Comparison of ENCODE assay signal across 8 mouse cellular contexts in the genomic region with DNA sequence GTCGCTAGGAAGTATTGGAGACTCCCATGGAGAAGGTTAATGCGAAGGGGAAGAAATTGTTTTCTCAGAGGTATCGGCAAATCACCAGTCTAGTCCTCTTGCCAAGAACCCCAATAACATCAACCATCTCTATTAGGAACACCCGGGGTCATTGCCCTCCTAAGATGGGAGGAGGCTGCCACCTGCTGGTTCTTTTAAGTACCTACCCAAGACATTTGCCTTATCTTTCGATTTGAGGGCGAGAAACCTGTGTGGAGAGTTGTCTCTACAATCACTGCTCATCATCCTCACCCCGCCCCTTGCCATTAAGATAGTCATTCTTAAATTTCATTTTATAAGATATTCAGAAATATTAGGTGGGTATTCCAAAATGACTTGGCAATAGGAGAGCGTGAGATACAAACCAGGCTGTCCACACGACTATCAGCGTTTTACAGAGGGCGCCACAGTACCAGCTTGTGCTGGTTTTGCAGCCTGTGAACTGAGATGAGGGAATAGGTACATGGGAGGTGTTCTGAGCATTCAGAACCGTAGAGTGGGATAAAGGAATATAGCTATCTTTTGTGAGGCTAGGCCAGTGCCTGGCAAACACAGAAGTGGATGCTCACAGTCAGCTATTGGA.
DNase-seq lines count a peak whose midpoint lies in the region; ATAC-seq lines count a peak whose summit lies in the region.

No protein-coding gene starts in this region.

- H3K9me3 ChIP-seq in heart, embryonic 11.5 days (replicated peaks; ENCODE audit: control insufficient read depth, low read length) = no peaks in the 10 kb centered on the region
- H3K9me3 ChIP-seq in kidney, embryonic 14.5 days (ENCODE audit: control insufficient read depth, low read length) = no peaks in the 10 kb centered on the region
- H3K9me3 ChIP-seq in limb, embryonic 12.5 days = no peaks in the 10 kb centered on the region

- WGBS in heart, embryonic 11.5 days (ENCODE audit: insufficient replicate concordance) = 36% methylated on average over 12 of the region's 12 CpGs
- WGBS in kidney, embryonic 14.5 days = 38% methylated on average over 12 of the region's 12 CpGs
- WGBS in limb, embryonic 12.5 days = 38% methylated on average over 12 of the region's 12 CpGs

- no peak overlapping the region for H3K27ac ChIP-seq in heart, embryonic 11.5 days (ENCODE audit: low read depth, low read length)
- no peak overlapping the region for H3K27ac ChIP-seq in kidney, embryonic 14.5 days (ENCODE audit: low read depth, low read length)
- H3K27ac ChIP-seq in limb, embryonic 12.5 days = no peak overlapping the region

- peak overlapping the region; percentile 37 for H3K4me2 ChIP-seq in heart, embryonic 11.5 days
- H3K4me2 ChIP-seq in kidney, embryonic 14.5 days (replicated peaks; ENCODE audit: low read depth, low read length) = 0 out of 2 replicates have a peak overlapping the region, but pooled peaks have one; percentile 8
- no peak overlapping the region; the same call in 1 of the 2 replicates for H3K4me2 ChIP-seq in limb, embryonic 12.5 days

- peak; percentile 15 for DNase-seq in 3134 (ENCODE audit: extremely low read depth, insufficient read length, low spot score)
- peak; percentile 46 to 54 for DNase-seq in adrenal gland, adult 18-20 months (ENCODE audit: low spot score in 2 of 2)
- peak; percentile 43 for DNase-seq in embryo, embryonic 11.5 days (ENCODE audit: low read depth, low spot score)
- peak; percentile 54 to 67 for DNase-seq in natural killer cell, adult 2 months (ENCODE audit: low spot score in 2 of 2)
- peak; percentile 87 for DNase-seq in splenic B cell, adult 2 months (ENCODE audit: low read depth, low spot score)

- H3K4me1 ChIP-seq in heart, embryonic 11.5 days (ENCODE audit: control insufficient read depth, insufficient read depth, low read length) = no peaks in the 10 kb centered on the region
- no peaks in the 10 kb centered on the region for H3K4me1 ChIP-seq in kidney, embryonic 14.5 days (ENCODE audit: control insufficient read depth, insufficient read depth, low read length)
- no peaks in the 10 kb centered on the region for H3K4me1 ChIP-seq in limb, embryonic 12.5 days (replicated peaks)

- H3K27me3 ChIP-seq in heart, embryonic 11.5 days (ENCODE audit: control insufficient read depth, insufficient read depth, low read length) = peaks cover 12% of the 10 kb centered on the region
- H3K27me3 ChIP-seq in kidney, embryonic 14.5 days (ENCODE audit: control insufficient read depth, insufficient read depth, low read length) = no peaks in the 10 kb centered on the region; the same call in 1 of the 2 replicates
- H3K27me3 ChIP-seq in limb, embryonic 12.5 days = no peaks in the 10 kb centered on the region
- H3K27me3 ChIP-seq in splenic B cell, adult 2 months (ENCODE audit: control insufficient read depth, insufficient read depth, low read length, poor library complexity, severe bottlenecking) = no peaks in the 10 kb centered on the region

- no peak overlapping the region for H3K4me3 ChIP-seq in heart, embryonic 11.5 days (ENCODE audit: low read depth, low read length)
- H3K4me3 ChIP-seq in kidney, embryonic 14.5 days (ENCODE audit: low read length) = no peak overlapping the region
- H3K4me3 ChIP-seq in limb, embryonic 12.5 days (replicated peaks) = no peak overlapping the region

- no peak overlapping the region for H3K9ac ChIP-seq in heart, embryonic 11.5 days (ENCODE audit: low read depth, low read length)
- no peak overlapping the region for H3K9ac ChIP-seq in kidney, embryonic 14.5 days (ENCODE audit: low read depth, low read length)
- H3K9ac ChIP-seq in limb, embryonic 12.5 days (replicated peaks) = no peak overlapping the region

- H3K36me3 ChIP-seq in heart, embryonic 11.5 days (ENCODE audit: control insufficient read depth, insufficient read depth, low read length) = no peaks in the 10 kb centered on the region
- no peaks in the 10 kb centered on the region for H3K36me3 ChIP-seq in kidney, embryonic 14.5 days (ENCODE audit: control insufficient read depth, insufficient read depth, low read length)
- no peaks in the 10 kb centered on the region for H3K36me3 ChIP-seq in limb, embryonic 12.5 days
- no peaks in the 10 kb centered on the region for H3K36me3 ChIP-seq in splenic B cell, adult 2 months (ENCODE audit: control insufficient read depth, insufficient read depth, low read length, poor library complexity, severe bottlenecking)

- ATAC-seq in heart, embryonic 11.5 days (replicated peaks; ENCODE audit: insufficient number of reproducible peaks, low FRiP score, low TSS enrichment) = no peak
- no peak for ATAC-seq in kidney, embryonic 14.5 days (ENCODE audit: low FRiP score, low TSS enrichment)
- peak; percentile 66; the same call in 1 of the 2 replicates for ATAC-seq in limb, embryonic 12.5 days (ENCODE audit: insufficient number of reproducible peaks, insufficient read depth, low FRiP score, low TSS enrichment, low read depth)

Comparison
In these comparisons a context has a peak if more than half of its experiments do, and no peak if none do; other contexts are left out.
1. DNase-seq: peak in every context shown above with its lines; median percentile 87 in splenic B cell, adult 2 months; 60 in natural killer cell, adult 2 months; 50 in adrenal gland, adult 18-20 months; 43 in embryo, embryonic 11.5 days; 15 in 3134.